Mouse (Mus musculus) heart, postnatal 10 days (tissue): ENCODE data around the gene Zfp746. TPM values are rescaled to one million over a fixed set of nuclear protein-coding genes. Genes with fewer than 3 reads are reported as not detected.
"Not testable (repeated sequence)": the region's sequence is repeated elsewhere in the genome, so short reads cannot be mapped to it uniquely, and the experiment has no call there.

Experiments used
- DNase-seq, 2 experiments: peaks; one replicate each; pipeline ENCODE4 v3.0.0; 2021
- intact Hi-C: fragments of 180-260 bp; cut with DNase I; formaldehyde crosslinking; loops from one replicate; pipeline ENCODE4 v1.15.1; 2025
- total RNA-seq, 2 experiments: library from RNA; stranded (reverse); gene quantifications; 2 replicates each; pipeline ENCODE4 v1.2.3; 2021

Gene Zfp746
- total RNA-seq, result 10 to 100 TPM; 17.1 to 17.6 TPM

DNA sequence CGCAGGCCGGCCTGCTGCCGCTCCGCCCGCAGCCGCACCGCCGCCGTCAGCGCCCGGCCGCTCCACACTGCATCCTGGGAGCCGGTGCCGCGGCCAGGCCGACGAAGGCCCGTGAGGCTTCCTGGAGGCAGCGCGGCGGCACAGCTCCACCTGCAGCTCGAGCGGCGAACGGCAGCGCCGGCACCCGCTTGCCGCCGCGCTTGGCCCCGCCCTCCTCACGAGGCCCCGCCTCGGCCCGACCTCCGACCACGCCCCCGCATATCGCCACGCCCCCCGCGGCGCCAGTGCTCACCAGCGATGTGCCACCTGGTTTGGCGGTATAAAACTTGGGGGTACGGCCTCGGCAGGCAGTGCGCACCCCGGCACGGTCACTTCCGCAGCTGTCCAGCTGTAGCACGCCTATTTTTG, at the start of gene Zfp746:
Zfp746 (minus strand) TSS at position 123 of the 408 bp plus-strand sequence.
- intact Hi-C loops, result no loop called here
- peak; percentile 94 for DNase-seq

DNA sequence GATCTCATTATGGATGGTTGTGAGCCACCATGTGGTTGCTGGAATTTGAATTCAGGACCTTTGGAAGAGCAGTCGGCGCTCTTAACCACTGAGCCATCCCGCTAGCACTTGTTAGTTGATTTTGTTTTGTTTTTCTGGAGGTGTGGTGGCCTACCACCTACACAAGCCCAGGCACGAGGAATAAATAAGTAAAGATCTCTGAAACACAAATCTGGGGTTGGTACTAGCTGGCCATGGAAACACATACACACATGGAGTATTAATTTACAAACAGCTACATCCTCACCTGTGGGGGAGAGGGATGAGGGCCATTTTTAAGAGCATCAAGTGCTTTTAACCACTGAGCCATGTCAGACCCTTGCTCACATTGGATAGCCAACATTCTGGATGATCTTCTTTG, 34.7 kb upstream of the Zfp746 start:
- intact Hi-C loops, DNase-seq: not testable (repeated sequence)

DNA sequence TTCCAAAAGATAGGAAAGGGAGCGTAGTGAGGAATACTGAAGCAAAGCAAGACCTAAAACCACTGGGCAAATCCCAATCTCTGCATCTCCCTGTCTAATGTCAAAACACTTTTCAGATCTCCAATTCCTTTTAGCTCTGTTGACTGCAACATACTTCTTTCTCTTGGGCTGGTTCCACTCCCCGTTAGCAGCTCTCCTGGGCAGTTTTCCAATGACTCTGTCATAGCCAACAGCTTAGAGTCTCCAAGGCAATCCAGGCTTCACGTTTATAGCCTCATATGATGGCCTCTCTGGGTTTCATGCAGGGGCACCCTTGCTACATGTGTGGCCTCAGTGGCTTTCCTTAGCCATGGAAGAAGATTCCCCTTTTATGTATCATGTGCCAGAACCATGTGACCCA, 29.6 kb upstream of the Zfp746 start:
- DNase-seq, result peak; percentile 13 to 17
- intact Hi-C loops, result no loop called here

GRCm38 (mm10) chr6:48086957-48087715, 743 bp upstream of the Zfp746 start:
- intact Hi-C loops, result no loop called here
- no peak for DNase-seq

- peak; percentile 80 to 81 for DNase-seq
- intact Hi-C loops, result no loop called here
These were observed 630 bp downstream of the Zfp746 start for GRCm38 (mm10) chr6:48085521-48086404.

DNA sequence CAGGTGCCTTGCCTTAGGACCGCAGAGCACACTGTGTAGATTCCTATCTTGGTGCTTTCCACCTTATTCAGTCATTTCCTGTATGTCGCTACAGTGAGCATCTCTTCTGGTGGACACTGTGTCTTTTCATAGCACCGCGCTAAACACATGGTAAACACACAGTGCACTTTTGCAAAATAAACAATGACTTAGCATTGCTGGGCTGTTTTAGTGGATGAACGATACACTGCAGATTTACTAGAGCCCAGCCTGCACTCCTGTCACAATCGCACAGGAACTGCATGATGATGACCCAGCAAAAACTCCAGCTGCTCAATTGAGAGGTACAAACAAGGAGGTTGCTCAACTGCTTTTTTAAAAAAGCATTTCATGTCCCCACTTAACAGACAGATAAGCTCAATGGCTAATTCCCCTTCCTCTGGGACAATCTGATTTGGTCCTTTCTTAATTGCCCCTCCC, 2.6 kb downstream of the Zfp746 start:
- no peak for DNase-seq
- intact Hi-C loops, result no loop called here

- intact Hi-C loops, result no loop called here
These were observed 4.4 kb downstream of the Zfp746 start for GRCm38 (mm10) chr6:48081952-48082351.

DNA sequence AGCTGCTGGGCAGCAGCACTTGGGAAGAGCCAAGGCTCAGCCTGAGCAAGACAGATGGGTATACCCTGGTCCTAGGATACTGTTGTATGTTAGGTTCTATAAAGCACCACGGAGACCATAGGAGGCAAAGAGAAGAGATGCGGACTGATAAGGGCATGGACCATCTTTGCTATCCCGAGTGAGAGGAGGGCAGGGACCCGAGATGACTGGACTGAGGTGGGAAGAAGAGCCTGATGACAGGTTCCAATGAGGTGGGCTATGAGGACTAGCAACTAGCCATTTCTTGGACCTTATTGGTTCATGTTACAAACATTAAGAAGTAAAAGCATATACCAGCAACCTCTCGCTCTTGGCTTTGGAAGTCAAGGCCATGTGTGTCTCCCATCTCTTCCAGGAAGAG, 5.4 kb downstream of the Zfp746 start:
- no peak for DNase-seq
- intact Hi-C loops, result no loop called here

More at GRCm38 (mm10) chr6:48081952-48082351, 4.4 kb downstream of the Zfp746 start:
- DNase-seq, result no peak

DNA sequence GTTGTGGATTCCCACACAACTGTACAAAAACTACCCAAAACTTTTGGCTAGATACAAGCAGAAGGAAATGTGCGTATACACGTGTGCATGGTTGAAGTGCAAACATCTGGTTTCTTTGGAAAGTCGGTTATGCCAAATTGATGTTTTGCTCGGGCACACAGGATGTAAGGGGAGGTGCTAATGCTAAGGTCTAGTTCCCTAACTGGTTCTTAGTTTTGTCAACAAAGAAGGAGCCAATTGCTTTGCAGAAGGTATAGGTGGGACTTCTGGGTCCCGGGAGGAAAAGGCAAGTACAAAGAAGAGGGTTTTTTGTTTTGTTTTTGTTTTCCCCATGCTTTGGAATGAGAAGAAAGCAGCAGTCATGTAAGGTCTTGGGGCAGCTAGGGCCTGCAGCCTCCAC, 13.1 kb downstream of the Zfp746 start:
- intact Hi-C loops, result no loop called here
- no peak for DNase-seq

GRCm38 (mm10) chr6:48067492-48067891, 18.9 kb downstream of the Zfp746 start:
- no peak for DNase-seq
- intact Hi-C loops, result no loop called here

DNA sequence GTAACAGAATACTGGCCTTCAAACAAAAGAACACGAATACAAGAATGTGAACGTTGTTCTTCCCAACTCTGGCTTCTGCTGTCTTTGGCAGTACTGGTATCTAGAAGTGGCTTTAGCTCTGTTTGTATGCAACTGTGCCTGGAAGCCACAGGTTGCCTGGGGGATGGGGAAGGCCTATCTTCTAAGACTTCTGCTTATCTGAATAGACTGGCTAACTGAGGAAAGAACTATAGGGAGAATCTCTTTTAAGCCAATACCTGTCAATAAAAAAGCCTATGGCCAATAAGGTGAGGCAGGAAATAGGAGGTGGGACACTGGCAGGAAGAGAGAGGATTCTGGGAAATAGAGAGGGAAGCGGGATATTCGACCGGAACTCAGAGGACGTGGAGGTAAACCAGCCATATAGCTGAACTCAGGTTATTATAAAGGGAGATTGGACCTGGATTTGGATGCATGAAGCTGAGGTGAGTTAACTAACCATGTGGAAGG, 20.8 kb downstream of the Zfp746 start:
- intact Hi-C loops, result no loop called here
- DNase-seq, result no peak

- no peak for DNase-seq
- intact Hi-C loops, result no loop called here
These were observed 21.9 kb downstream of the Zfp746 start for GRCm38 (mm10) chr6:48064451-48064850.

DNA sequence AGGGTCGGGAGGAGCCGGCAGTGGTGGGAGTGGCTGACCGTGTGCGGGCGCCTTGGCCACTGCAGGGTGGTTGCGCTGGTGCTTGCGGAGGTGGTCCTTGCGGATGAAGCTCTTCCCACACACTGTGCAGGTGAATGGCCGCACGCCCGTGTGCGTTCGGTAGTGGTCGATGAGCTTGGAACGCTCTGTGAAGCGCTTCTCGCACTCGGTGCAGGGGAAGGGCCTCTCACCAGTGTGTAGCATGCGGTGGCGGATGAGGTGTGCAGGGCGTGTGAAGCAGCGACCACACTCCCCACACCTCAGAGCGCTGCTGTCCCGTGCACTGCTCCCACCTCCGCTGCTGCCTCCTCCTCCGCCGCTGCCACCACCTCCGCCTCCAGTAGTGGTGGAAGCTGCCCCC, 22.5 kb downstream of the Zfp746 start:
- intact Hi-C loops, result no loop called here
- no peak for DNase-seq

DNA sequence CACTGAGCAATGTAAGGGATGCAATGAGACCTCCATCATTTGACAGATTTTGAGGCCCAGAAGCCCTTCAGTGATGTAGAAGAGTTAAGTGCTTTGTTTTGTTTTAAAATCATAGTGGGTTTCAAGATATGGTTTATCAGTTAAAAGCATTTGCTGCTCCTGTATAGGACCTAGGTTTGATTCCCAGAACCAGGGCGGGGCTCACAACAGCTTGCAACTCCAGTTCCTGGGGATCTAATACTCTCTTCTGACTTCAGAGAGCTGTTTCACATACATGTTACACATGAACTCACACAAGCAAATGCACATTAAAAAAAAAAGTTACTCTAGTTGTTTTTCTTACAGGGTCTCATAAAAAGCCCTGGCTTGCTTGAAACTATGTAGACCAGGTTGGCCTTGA, 25.5 kb downstream of the Zfp746 start:
- DNase-seq, result no peak
- intact Hi-C loops, result no loop called here

DNA sequence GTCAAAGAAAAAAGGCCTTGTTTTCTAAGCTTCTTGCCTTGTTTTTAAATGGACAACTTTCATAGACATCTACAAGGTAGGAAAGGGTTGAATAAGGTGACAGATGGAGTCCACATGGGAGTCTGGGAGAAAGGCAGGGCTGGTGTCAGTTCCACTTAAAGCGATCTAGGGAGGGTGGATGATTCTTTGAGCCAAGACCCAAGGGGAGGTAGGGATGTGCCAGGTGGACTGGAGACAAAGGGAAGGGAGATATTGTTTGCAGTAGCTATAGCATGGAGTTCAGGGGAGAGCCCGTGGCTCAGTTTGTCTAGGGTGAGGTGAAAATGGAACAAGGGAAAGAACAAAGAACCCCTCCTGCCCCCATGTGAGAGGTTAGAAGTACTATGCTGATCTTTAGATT, 26.0 kb downstream of the Zfp746 start:
- intact Hi-C loops, result no loop called here
- no peak for DNase-seq

DNA sequence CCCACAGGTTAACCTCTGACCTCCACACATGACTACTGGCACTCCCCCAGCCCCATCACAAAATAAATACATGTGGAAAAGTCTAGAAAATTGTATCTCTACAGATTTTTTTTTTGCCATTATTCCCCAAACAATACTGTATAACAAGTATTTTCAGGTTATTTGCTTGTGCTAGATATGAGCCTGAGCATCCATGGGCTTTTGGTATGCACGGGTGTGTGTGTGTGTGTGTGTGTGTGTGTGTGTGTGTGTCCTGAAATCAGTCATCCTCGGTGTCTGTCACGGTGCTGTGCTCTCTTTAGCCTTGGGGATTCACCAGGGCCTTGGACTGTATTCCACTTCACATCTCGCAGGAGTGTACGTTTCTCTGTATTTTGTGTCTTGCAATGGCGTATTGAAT, 34.3 kb downstream of the Zfp746 start:
- intact Hi-C loops, result no loop called here
- no peak for DNase-seq

DNA sequence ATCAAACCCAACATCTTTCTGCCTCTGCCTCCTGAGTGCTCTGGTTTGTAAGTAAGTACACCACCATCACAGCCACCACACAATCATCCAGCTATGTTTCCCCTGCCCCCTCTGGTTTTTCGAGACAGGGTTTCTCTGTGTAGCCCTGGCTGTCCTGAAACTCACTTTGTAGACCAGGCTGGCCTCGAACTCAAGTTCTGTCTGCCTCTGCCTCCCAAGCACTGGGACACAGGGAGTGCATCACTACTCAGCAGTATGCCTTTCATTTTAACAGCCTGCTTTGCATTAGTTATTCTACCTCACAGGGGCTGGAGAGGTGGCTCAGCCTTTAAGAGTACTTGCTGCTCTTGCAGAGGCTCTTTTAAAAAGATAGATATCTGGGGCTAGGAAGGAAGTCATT, 34.7 kb downstream of the Zfp746 start:
- no peak for DNase-seq
- intact Hi-C loops, result no loop called here

DNA sequence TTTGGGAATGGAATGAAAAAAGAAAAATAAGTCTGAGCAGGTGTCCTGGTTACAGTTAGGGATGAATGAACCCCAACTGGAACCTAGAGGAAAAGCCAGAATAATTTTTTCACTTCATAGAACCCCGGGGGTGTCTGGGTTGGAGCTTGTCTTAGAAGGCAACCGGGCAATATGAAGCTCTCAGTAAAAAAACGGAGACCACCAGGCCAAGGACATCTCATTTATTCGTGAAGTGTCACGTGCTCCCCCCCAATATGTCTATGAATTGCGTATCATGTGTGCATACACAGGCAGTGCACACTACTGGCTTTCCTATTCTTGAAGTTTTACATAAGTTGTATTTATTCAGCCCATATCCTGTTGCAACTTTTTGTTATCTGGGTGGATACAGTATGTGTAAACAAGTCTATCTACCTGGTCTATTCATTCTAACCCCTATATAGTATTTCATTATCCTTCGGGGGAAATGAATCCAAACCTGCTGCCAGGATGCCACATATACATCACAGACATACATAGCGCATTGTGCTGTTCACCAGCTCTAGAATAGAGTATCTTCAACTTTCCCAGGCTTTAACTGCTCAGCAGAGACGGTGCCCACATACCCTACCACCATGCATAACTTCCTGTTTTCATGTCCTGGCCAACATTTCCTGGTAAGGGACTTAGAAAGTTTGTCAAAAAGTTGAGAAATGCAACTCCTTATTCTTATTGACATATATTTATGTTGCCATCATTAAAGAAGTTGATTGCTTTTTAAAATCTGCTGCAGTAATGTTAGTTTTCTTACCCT, 36.9 kb downstream of the Zfp746 start:
- intact Hi-C loops, result no loop called here
- no peak for DNase-seq

- intact Hi-C loops, result no loop called here
These were observed 37.7 kb downstream of the Zfp746 start, which contains the start of gene Zfp777 for GRCm38 (mm10) chr6:48048426-48049272. Gene Zfp777 (minus strand): TSS chr6:48048911.

More at GRCm38 (mm10) chr6:48048426-48049272, 37.7 kb downstream of the Zfp746 start, which contains the start of gene Zfp777:
- peak; percentile 87 to 90 for DNase-seq
